Mouse (Mus musculus): Measurements from ENCODE around the gene Klhl10. TPM values are rescaled to one million over a fixed set of nuclear protein-coding genes. Genes with fewer than 3 reads are reported as not detected.

Gene Klhl10
- total and polyA plus RNA-seq, 3 experiments: 0.98 to 2.2 TPM; not detected in 1

GRCm38 (mm10) chr11:100500651-100501050, 58.9 kb downstream of the Klhl10 start:
- Histone ChIP-seq H3K9me3 (replicated peaks) (no peaks in the 10 kb centered on the region), H3K27me3 (ENCODE audit: insufficient read depth, low read length) (no peaks in the 10 kb centered on the region), H3K4me3 (ENCODE audit: low read depth, low read length) (no peak overlapping the region), H3K4me1 (ENCODE audit: insufficient read depth, low read depth, low read length) (peaks cover 21% of the 10 kb centered on the region), H3K36me3 (replicated peaks) (peaks cover 100% of the 10 kb centered on the region)
- TF ChIP-seq GATA1 (IDR thresholded peaks at IDR 0.05; ENCODE audit: borderline replicate concordance, low read length): no peak
- no peak for TF ChIP-seq GATA2 (IDR thresholded peaks at IDR 0.05; ENCODE audit: borderline replicate concordance, low read depth, low read length)
- no peak for TF ChIP-seq TAL1 (conservative IDR thresholded peaks at IDR 0.05; ENCODE audit: low read depth, low read length)
- TF ChIP-seq CTCF (IDR thresholded peaks at IDR 0.05; ENCODE audit: low read depth, low read length): no peak
- TF ChIP-seq POLR2AphosphoS5 (IDR thresholded peaks at IDR 0.05; ENCODE audit: insufficient replicate concordance, low read depth, low read length): no peak
- ATAC-seq (ENCODE audit: extremely low read depth, insufficient number of reproducible peaks, low FRiP score, poor library complexity, severe bottlenecking) (no peak), DNase-seq (ENCODE audit: low spot score) (no peak)

GRCm38 (mm10) chr11:100501321-100501720, 59.6 kb downstream of the Klhl10 start:
- no peak overlapping the region for H3K4me3 ChIP-seq (ENCODE audit: low read depth, low read length)
- H3K36me3 ChIP-seq (replicated peaks): peaks cover 100% of the 10 kb centered on the region
- H3K4me1 ChIP-seq (ENCODE audit: insufficient read depth, low read depth, low read length): peaks cover 28% of the 10 kb centered on the region
- H3K9me3 ChIP-seq (replicated peaks): no peaks in the 10 kb centered on the region
- TF ChIP-seq GATA1 (IDR thresholded peaks at IDR 0.05; ENCODE audit: borderline replicate concordance, low read length): no peak
- no peak for TF ChIP-seq POLR2AphosphoS5 (IDR thresholded peaks at IDR 0.05; ENCODE audit: insufficient replicate concordance, low read depth, low read length)
- no peaks in the 10 kb centered on the region for H3K27me3 ChIP-seq (ENCODE audit: insufficient read depth, low read length)
- DNase-seq (ENCODE audit: low spot score) (no peak), ATAC-seq (ENCODE audit: extremely low read depth, insufficient number of reproducible peaks, low FRiP score, poor library complexity, severe bottlenecking) (no peak)

GRCm38 (mm10) chr11:100504990-100505660, 63.4 kb downstream of the Klhl10 start:
- ATAC-seq (ENCODE audit: extremely low read depth, insufficient number of reproducible peaks, low FRiP score, poor library complexity, severe bottlenecking): no peak
- no peak for TF ChIP-seq TAL1 (conservative IDR thresholded peaks at IDR 0.05; ENCODE audit: low read depth, low read length)
- TF ChIP-seq POLR2AphosphoS5 (IDR thresholded peaks at IDR 0.05; ENCODE audit: insufficient replicate concordance, low read depth, low read length): no peak
- no peak for TF ChIP-seq GATA1 (IDR thresholded peaks at IDR 0.05; ENCODE audit: borderline replicate concordance, low read length)
- no peak for TF ChIP-seq GATA2 (IDR thresholded peaks at IDR 0.05; ENCODE audit: borderline replicate concordance, low read depth, low read length)
- no peak for TF ChIP-seq CTCF (IDR thresholded peaks at IDR 0.05; ENCODE audit: low read depth, low read length)
- Histone ChIP-seq H3K4me3 (ENCODE audit: low read depth, low read length) (no peak overlapping the region), H3K9me3 (replicated peaks) (no peaks in the 10 kb centered on the region), H3K4me1 (ENCODE audit: insufficient read depth, low read depth, low read length) (peaks cover 28% of the 10 kb centered on the region), H3K27me3 (ENCODE audit: insufficient read depth, low read length) (no peaks in the 10 kb centered on the region), H3K36me3 (replicated peaks) (peaks cover 94% of the 10 kb centered on the region)
- DNase-seq (ENCODE audit: low spot score): no peak

- Histone ChIP-seq H3K4me1 (ENCODE audit: insufficient read depth, low read depth, low read length) (peaks cover 28% of the 10 kb centered on the region), H3K9me3 (replicated peaks) (no peaks in the 10 kb centered on the region), H3K4me3 (ENCODE audit: low read depth, low read length) (no peak overlapping the region), H3K36me3 (replicated peaks) (peaks cover 94% of the 10 kb centered on the region), H3K27me3 (ENCODE audit: insufficient read depth, low read length) (no peaks in the 10 kb centered on the region)
- ATAC-seq (ENCODE audit: extremely low read depth, insufficient number of reproducible peaks, low FRiP score, poor library complexity, severe bottlenecking): no peak
- DNase-seq (ENCODE audit: low spot score): no peak
- TF ChIP-seq GATA1 (IDR thresholded peaks at IDR 0.05; ENCODE audit: borderline replicate concordance, low read length): no peak
- TF ChIP-seq POLR2AphosphoS5 (IDR thresholded peaks at IDR 0.05; ENCODE audit: insufficient replicate concordance, low read depth, low read length): no peak
- no peak for TF ChIP-seq TAL1 (conservative IDR thresholded peaks at IDR 0.05; ENCODE audit: low read depth, low read length)
- no peak for TF ChIP-seq GATA2 (IDR thresholded peaks at IDR 0.05; ENCODE audit: borderline replicate concordance, low read depth, low read length)
- TF ChIP-seq CTCF (IDR thresholded peaks at IDR 0.05; ENCODE audit: low read depth, low read length): no peak
Observed at GRCm38 (mm10) chr11:100505997-100506396, 64.3 kb downstream of the Klhl10 start.

Other genes with a start within 250 kb of the Klhl10 start
- not detected in 2 replicates for gene Krt9, start 248.7 kb upstream of the Klhl10 start, total RNA-seq (2014; fragmentation: Nextera tagmentation)
- gene Krt9, start 248.7 kb upstream of the Klhl10 start, total RNA-seq (2017): 0.06 TPM in 1 of 2 replicates, not detected in the other
- gene Krt9, start 248.7 kb upstream of the Klhl10 start, polyA plus RNA-seq (2012): not detected in 2 replicates
- not detected in 2 replicates for gene Krt14, start 234.4 kb upstream of the Klhl10 start, total RNA-seq (2014; fragmentation: Nextera tagmentation)
- 0.11 TPM in 1 of 2 replicates, not detected in the other for gene Krt14, start 234.4 kb upstream of the Klhl10 start, total RNA-seq (2017)
- gene Krt14, start 234.4 kb upstream of the Klhl10 start, polyA plus RNA-seq (2012): 0.08 TPM in 1 of 2 replicates, not detected in the other
- not detected in 2 replicates for gene Krt16, start 193.0 kb upstream of the Klhl10 start, total RNA-seq (2014; fragmentation: Nextera tagmentation)
- gene Krt16, start 193.0 kb upstream of the Klhl10 start, total RNA-seq (2017): 0.05 TPM in 1 of 2 replicates, not detected in the other
- not detected in 2 replicates for gene Krt16, start 193.0 kb upstream of the Klhl10 start, polyA plus RNA-seq (2012)
- gene Krt17, start 180.9 kb upstream of the Klhl10 start, total RNA-seq (2014; fragmentation: Nextera tagmentation): not detected in 2 replicates
- not detected in 2 replicates for gene Krt17, start 180.9 kb upstream of the Klhl10 start, total RNA-seq (2017)
- 0.07 TPM in 2 replicates for gene Krt17, start 180.9 kb upstream of the Klhl10 start, polyA plus RNA-seq (2012)
- not detected in 2 replicates for gene Krt42, start 172.0 kb upstream of the Klhl10 start, total RNA-seq (2014; fragmentation: Nextera tagmentation)
- gene Krt42, start 172.0 kb upstream of the Klhl10 start, total RNA-seq (2017): 0.11 TPM in 1 of 2 replicates, not detected in the other
- gene Krt42, start 172.0 kb upstream of the Klhl10 start, polyA plus RNA-seq (2012): not detected in 2 replicates
- 916 and 1,324 TPM in 2 replicates for gene Eif1, start 122.0 kb upstream of the Klhl10 start, total RNA-seq (2014; fragmentation: Nextera tagmentation)
- gene Eif1, start 122.0 kb upstream of the Klhl10 start, total RNA-seq (2017): 235 and 344 TPM in 2 replicates
- 514 and 548 TPM in 2 replicates for gene Eif1, start 122.0 kb upstream of the Klhl10 start, polyA plus RNA-seq (2012)
- gene Gast, start 107.5 kb upstream of the Klhl10 start, total RNA-seq (2014; fragmentation: Nextera tagmentation): not detected in 2 replicates
- gene Gast, start 107.5 kb upstream of the Klhl10 start, total RNA-seq (2017): not detected in 2 replicates
- not detected in 2 replicates for gene Gast, start 107.5 kb upstream of the Klhl10 start, polyA plus RNA-seq (2012)
- not detected in 2 replicates for gene Hap1, start 85.8 kb upstream of the Klhl10 start, total RNA-seq (2014; fragmentation: Nextera tagmentation)
- gene Hap1, start 85.8 kb upstream of the Klhl10 start, total RNA-seq (2017): 0.05 TPM in 1 of 2 replicates, not detected in the other
- not detected in 2 replicates for gene Hap1, start 85.8 kb upstream of the Klhl10 start, polyA plus RNA-seq (2012)
- not detected in 2 replicates for gene Jup, start 44.2 kb upstream of the Klhl10 start, total RNA-seq (2014; fragmentation: Nextera tagmentation)
- 0.33 and 0.58 TPM in 2 replicates for gene Jup, start 44.2 kb upstream of the Klhl10 start, total RNA-seq (2017)
- not detected in 2 replicates for gene Jup, start 44.2 kb upstream of the Klhl10 start, polyA plus RNA-seq (2012)
- gene P3h4, start 27.1 kb upstream of the Klhl10 start, total RNA-seq (2014; fragmentation: Nextera tagmentation): not detected in 2 replicates
- gene P3h4, start 27.1 kb upstream of the Klhl10 start, total RNA-seq (2017): 0.06 TPM in 1 of 2 replicates, not detected in the other
- gene P3h4, start 27.1 kb upstream of the Klhl10 start, polyA plus RNA-seq (2012): not detected in 2 replicates
- gene Fkbp10, start 26.2 kb upstream of the Klhl10 start, total RNA-seq (2014; fragmentation: Nextera tagmentation): not detected in 2 replicates
- gene Fkbp10, start 26.2 kb upstream of the Klhl10 start, total RNA-seq (2017): 0.55 TPM in 1 of 2 replicates, not detected in the other
- gene Fkbp10, start 26.2 kb upstream of the Klhl10 start, polyA plus RNA-seq (2012): not detected in 2 replicates
- 13.3 and 18.9 TPM in 2 replicates for gene Nt5c3b, start 109 bp upstream of the Klhl10 start, total RNA-seq (2014; fragmentation: Nextera tagmentation)
- gene Nt5c3b, start 109 bp upstream of the Klhl10 start, total RNA-seq (2017): 19.1 and 19.6 TPM in 2 replicates
- gene Nt5c3b, start 109 bp upstream of the Klhl10 start, polyA plus RNA-seq (2012): 41.2 and 49.0 TPM in 2 replicates
- 22.4 and 28.3 TPM in 2 replicates for gene Klhl11, start 30.8 kb downstream of the Klhl10 start, total RNA-seq (2014; fragmentation: Nextera tagmentation)
- 23.4 and 27.5 TPM in 2 replicates for gene Klhl11, start 30.8 kb downstream of the Klhl10 start, total RNA-seq (2017)
- 2.9 and 3.4 TPM in 2 replicates for gene Klhl11, start 30.8 kb downstream of the Klhl10 start, polyA plus RNA-seq (2012)
- gene Acly, start 86.1 kb downstream of the Klhl10 start, total RNA-seq (2014; fragmentation: Nextera tagmentation): 134 and 139 TPM in 2 replicates
- gene Acly, start 86.1 kb downstream of the Klhl10 start, total RNA-seq (2017): 205 and 206 TPM in 2 replicates
- gene Acly, start 86.1 kb downstream of the Klhl10 start, polyA plus RNA-seq (2012): 36.3 and 86.9 TPM in 2 replicates
- gene Ttc25, start 103.7 kb downstream of the Klhl10 start, total RNA-seq (2014; fragmentation: Nextera tagmentation): 0.49 TPM in 1 of 2 replicates, not detected in the other
- 0.17 and 0.60 TPM in 2 replicates for gene Ttc25, start 103.7 kb downstream of the Klhl10 start, total RNA-seq (2017)
- gene Ttc25, start 103.7 kb downstream of the Klhl10 start, polyA plus RNA-seq (2012): 0.09 and 0.21 TPM in 2 replicates
- gene Cnp, start 133.0 kb downstream of the Klhl10 start, total RNA-seq (2014; fragmentation: Nextera tagmentation): 1.1 and 2.7 TPM in 2 replicates
- gene Cnp, start 133.0 kb downstream of the Klhl10 start, total RNA-seq (2017): 4.8 and 5.9 TPM in 2 replicates
- gene Cnp, start 133.0 kb downstream of the Klhl10 start, polyA plus RNA-seq (2012): 5.1 and 5.9 TPM in 2 replicates
- gene Nkiras2, start 177.3 kb downstream of the Klhl10 start, total RNA-seq (2014; fragmentation: Nextera tagmentation): 47.6 and 54.9 TPM in 2 replicates
- 18.4 and 22.7 TPM in 2 replicates for gene Nkiras2, start 177.3 kb downstream of the Klhl10 start, total RNA-seq (2017)
- 36.1 and 40.4 TPM in 2 replicates for gene Nkiras2, start 177.3 kb downstream of the Klhl10 start, polyA plus RNA-seq (2012)
- gene Dnajc7, start 178.3 kb downstream of the Klhl10 start, total RNA-seq (2014; fragmentation: Nextera tagmentation): 234 and 254 TPM in 2 replicates
- gene Dnajc7, start 178.3 kb downstream of the Klhl10 start, total RNA-seq (2017): 142 and 151 TPM in 2 replicates
- gene Dnajc7, start 178.3 kb downstream of the Klhl10 start, polyA plus RNA-seq (2012): 98.8 and 140 TPM in 2 replicates